Mouse (Mus musculus) layer of hippocampus, adult 2 months (tissue): ENCODE data around the gene D6Wsu163e. TPM values are rescaled to one million over a fixed set of nuclear protein-coding genes. Genes with fewer than 3 reads are reported as not detected.

Experiments used
- DNase-seq, 2 experiments: peaks; one replicate each; pipeline ENCODE4 v3.0.0; 2022; ENCODE audit warnings: low spot score in 2 of 2
- H3K27ac ChIP-seq: fragments of 200-600 bp; 2 replicates; pipeline ENCODE4 v1.8.1; 2022
- H3K4me3 ChIP-seq: fragments of 200-600 bp; 2 replicates; pipeline ENCODE4 v1.8.1; 2022; ENCODE audit warnings: mild to moderate bottlenecking
- CTCF ChIP-seq: fragments of 200-600 bp; conservative IDR thresholded peaks from 2 replicates; pipeline ENCODE4 v1.8.1; 2022; ENCODE audit warnings: antibody characterized with exemption, mild to moderate bottlenecking, moderate library complexity
- long read RNA-seq, 2 experiments: library from polyadenylated mRNA; stranded (forward); transcript quantifications; one replicate each; pipeline ENCODE4 v2.0.0; 2021; ENCODE audit warnings: borderline mapping rate in 2 of 2
- total RNA-seq, 2 experiments: library from RNA; stranded (reverse); gene quantifications; 2 replicates each; pipeline ENCODE4 v1.2.3; 2021

The D6Wsu163e gene
- 10 to 100 TPM; 45.8 to 46.5 TPM for total RNA-seq
- long read RNA-seq, experiment 1, transcript D6Wsu163e-201 (14 exons, 2,501 nt): major isoform, 17 of 27 reads
- long read RNA-seq, experiment 1, partial matches to known transcripts: 2 of 27 reads
- long read RNA-seq, experiment 1, other reads (novel, unspliced or antisense): 8 of 27 reads
- long read RNA-seq, experiment 2, transcript D6Wsu163e-201 (14 exons, 2,501 nt): major isoform, 22 of 39 reads
- long read RNA-seq, experiment 2, partial matches to known transcripts: 7 of 39 reads
- long read RNA-seq, experiment 2, other reads (novel, unspliced or antisense): 10 of 39 reads

- peak; percentile 21; the same call in 1 of the 2 replicates for TF ChIP-seq CTCF
- Histone ChIP-seq H3K4me3 (peak within 1 kb of the TSS; percentile 78), H3K27ac (peak within 1 kb of the TSS; percentile 99)
- peak; percentile 94 to 95 for DNase-seq
Observed at GRCm38 (mm10) chr6:126939487-126940171, at the start of gene D6Wsu163e, which contains the start of gene Rad51ap1. Gene D6Wsu163e (plus strand): TSS chr6:126939962. Gene Rad51ap1 (minus strand): TSS chr6:126939587.

GRCm38 (mm10) chr6:126907378-126907777, 32.4 kb upstream of the D6Wsu163e start:
- TF ChIP-seq CTCF: no peak
- Histone ChIP-seq H3K27ac (no peak overlapping the region), H3K4me3 (no peak overlapping the region)
- no peak for DNase-seq

- no peak overlapping the region for H3K4me3 ChIP-seq
- no peak for TF ChIP-seq CTCF
- DNase-seq: no peak
- H3K27ac ChIP-seq: no peak overlapping the region
Observed at GRCm38 (mm10) chr6:126907876-126908275, 31.9 kb upstream of the D6Wsu163e start.

- H3K27ac ChIP-seq: peak overlapping the region; percentile 55; the same call in 1 of the 2 replicates
- no peak overlapping the region for H3K4me3 ChIP-seq
- no peak for TF ChIP-seq CTCF
- no peak for DNase-seq
Observed at GRCm38 (mm10) chr6:126910727-126911126, 29.0 kb upstream of the D6Wsu163e start.

GRCm38 (mm10) chr6:126914928-126915327, 24.8 kb upstream of the D6Wsu163e start:
- DNase-seq: no peak
- no peak for TF ChIP-seq CTCF
- Histone ChIP-seq H3K27ac (no peak overlapping the region), H3K4me3 (no peak overlapping the region)

GRCm38 (mm10) chr6:126921111-126921881, 18.5 kb upstream of the D6Wsu163e start, which contains the start of gene Dyrk4:
Gene Dyrk4 (minus strand): TSS chr6:126921839.
- H3K27ac ChIP-seq: no peak within 1 kb of the TSS
- H3K4me3 ChIP-seq: peak within 1 kb of the TSS; percentile 0; the same call in 1 of the 2 replicates
- no peak for TF ChIP-seq CTCF
- DNase-seq: no peak

GRCm38 (mm10) chr6:126932896-126933295, 6.9 kb upstream of the D6Wsu163e start:
- no peak for DNase-seq
- Histone ChIP-seq H3K27ac (no peak overlapping the region), H3K4me3 (no peak overlapping the region)
- no peak for TF ChIP-seq CTCF

GRCm38 (mm10) chr6:126938047-126938446, 1.7 kb upstream of the D6Wsu163e start:
- Histone ChIP-seq H3K27ac (no peak overlapping the region), H3K4me3 (no peak overlapping the region)
- no peak for DNase-seq
- peak; percentile 64 for TF ChIP-seq CTCF

- no peak for DNase-seq
- no peak for TF ChIP-seq CTCF
- H3K27ac ChIP-seq: no peak overlapping the region
- H3K4me3 ChIP-seq: peak overlapping the region; percentile 78
Observed at GRCm38 (mm10) chr6:126938853-126939486, 792 bp upstream of the D6Wsu163e start.

- peak; percentile 70 for TF ChIP-seq CTCF
- Histone ChIP-seq H3K4me3 (peak overlapping the region; percentile 78), H3K27ac (peak overlapping the region; percentile 99; the same call in 1 of the 2 replicates)
- DNase-seq: no peak
Observed at GRCm38 (mm10) chr6:126940451-126940850, 689 bp downstream of the D6Wsu163e start.

GRCm38 (mm10) chr6:126948336-126948735, 8.6 kb downstream of the D6Wsu163e start:
- peak; percentile 89 for TF ChIP-seq CTCF
- H3K4me3 ChIP-seq: no peak overlapping the region
- DNase-seq: no peak
- H3K27ac ChIP-seq: no peak overlapping the region

- DNase-seq: peak; percentile 66 to 78
- peak; percentile 95 for TF ChIP-seq CTCF
- H3K27ac ChIP-seq: no peak overlapping the region
- no peak overlapping the region for H3K4me3 ChIP-seq
Observed at GRCm38 (mm10) chr6:126955734-126956133, 16.0 kb downstream of the D6Wsu163e start.
